Comparison of ENCODE assay signal across 19 mouse cellular contexts in the genomic region with DNA sequence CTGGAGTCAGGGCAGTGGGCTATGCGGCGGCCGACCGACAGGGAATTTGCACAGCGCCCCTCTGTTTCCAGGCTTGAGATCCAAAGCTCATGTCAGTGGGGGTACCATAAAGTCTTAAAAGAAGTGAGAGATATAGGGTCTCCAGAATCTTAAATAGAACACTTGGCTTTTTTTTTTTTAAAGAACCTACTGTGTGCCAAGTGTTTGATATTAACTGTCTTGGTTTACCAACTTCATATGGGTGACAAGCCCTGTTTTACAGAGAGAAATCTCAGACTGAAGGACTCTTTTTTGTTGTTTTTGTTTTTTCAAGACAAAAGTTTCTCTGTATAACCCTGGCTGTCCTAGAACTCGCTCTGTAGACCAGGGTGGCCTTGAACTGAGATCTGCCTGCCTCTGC. TPM values are rescaled to one million over a fixed set of nuclear protein-coding genes. Genes with fewer than 3 reads are reported as not detected.
DNase-seq lines count a peak whose midpoint lies in the region; ATAC-seq and TF ChIP-seq lines count a peak whose summit lies in the region.
"Had no signal": no experiment of that assay in that cellular context is flagged by ENCODE, and none has a peak within 500 bp of the region (broad histone marks: within the 10 kb centered on the region; RNA-seq: fewer than 3 reads in every experiment).

No protein-coding gene starts in this region.

- peak overlapping the region; percentile 36 for H3K4me2 ChIP-seq in liver, embryonic 15.5 days
- H3K4me2 ChIP-seq: embryonic facial prominence, embryonic 12.5 days; lung, embryonic 14.5 days; neural tube, embryonic 15.5 days had no signal

- H3K27ac ChIP-seq in liver, adult 2 months (replicated peaks; ENCODE audit: insufficient read depth, low read depth, low read length) = peak overlapping the region; percentile 17; the same call in 1 of the 2 replicates
- H3K27ac ChIP-seq in MEL (ENCODE audit: control insufficient read depth, low read depth, low read length) = peak overlapping the region; percentile 25; the same call in 1 of the 2 replicates
- peak overlapping the region; percentile 60; the same call in 1 of the 2 replicates for H3K27ac ChIP-seq in liver, embryonic 15.5 days (replicated peaks)
- H3K27ac ChIP-seq in hindbrain, embryonic 10.5 days = no peak overlapping the region
- H3K27ac ChIP-seq: embryonic facial prominence, embryonic 12.5 days; neural tube, embryonic 15.5 days had no signal

- H3K4me3 ChIP-seq in liver, adult 2 months (ENCODE audit: insufficient read depth, low read depth, low read length) = no peak overlapping the region
- H3K4me3 ChIP-seq in E14TG2a.4 (replicated peaks; ENCODE audit: low read length) (peak overlapping the region; percentile 62), MEL (ENCODE audit: control insufficient read depth in 1 of 2, insufficient read depth in 1 of 2, low read depth in 2 of 2, low read length in 2 of 2) (no peak overlapping the region)
- peak overlapping the region; percentile 38 for H3K4me3 ChIP-seq in liver, embryonic 15.5 days (replicated peaks)
- H3K4me3 ChIP-seq in hindbrain, embryonic 10.5 days = no peak overlapping the region
- H3K4me3 ChIP-seq: embryonic facial prominence, embryonic 12.5 days; neural tube, embryonic 15.5 days had no signal

- H3K9me3 ChIP-seq in E14TG2a.4 (ENCODE audit: low read length) = no peaks in the 10 kb centered on the region
- H3K9me3 ChIP-seq in MEL (replicated peaks; ENCODE audit: insufficient read depth, low read length) = no peaks in the 10 kb centered on the region
- no peaks in the 10 kb centered on the region for H3K9me3 ChIP-seq in liver, embryonic 15.5 days (replicated peaks)
- no peaks in the 10 kb centered on the region for H3K9me3 ChIP-seq in hindbrain, embryonic 10.5 days
- H3K9me3 ChIP-seq: embryonic facial prominence, embryonic 12.5 days; neural tube, embryonic 15.5 days had no signal

- no peak for TF ChIP-seq POLR2A in liver, adult 2 months (IDR thresholded peaks at IDR 0.05; ENCODE audit: extremely low read depth, insufficient read depth, low read length)
- no peak for TF ChIP-seq POLR2A in MEL (IDR thresholded peaks at IDR 0.05; ENCODE audit: control insufficient read depth in 1 of 2, insufficient read depth in 1 of 2, low read depth in 1 of 2, low read length in 2 of 2, poor library complexity in 1 of 2)

- ATAC-seq in liver, embryonic 15.5 days (ENCODE audit: insufficient read depth) = no peak

- peaks cover 6% of the 10 kb centered on the region; the same call in 1 of the 2 replicates for H3K4me1 ChIP-seq in liver, adult 2 months (ENCODE audit: control insufficient read depth, insufficient read depth, low read length)
- H3K4me1 ChIP-seq in E14TG2a.4 (replicated peaks; ENCODE audit: low read depth, low read length) (peaks cover 48% of the 10 kb centered on the region), MEL (ENCODE audit: control insufficient read depth in 1 of 2, insufficient read depth in 2 of 2, low read length in 2 of 2) (peaks cover 18 to 24% of the 10 kb centered on the region in 2 experiments)
- peaks cover 36% of the 10 kb centered on the region for H3K4me1 ChIP-seq in liver, embryonic 15.5 days (replicated peaks)
- H3K4me1 ChIP-seq in hindbrain, embryonic 10.5 days (replicated peaks) = 0 out of 2 replicates have a peak, but pooled peaks cover 5% of the 10 kb centered on the region

- no peak for DNase-seq in liver, adult 2 months (ENCODE audit: extremely low read depth, low read depth, low spot score)
- DNase-seq in liver (no peak), MEL (ENCODE audit: low read depth, low spot score) (no peak)
- DNase-seq in urinary bladder, postnatal 10 days (ENCODE audit: low spot score) = no peak
- DNase-seq in hindbrain, embryonic 10.5 days (ENCODE audit: low spot score) = no peak
- DNase-seq: adrenal gland, postnatal 36 days; cerebellum, adult 11 months; heart, postnatal 10 days; kidney, adult 9 months; layer of hippocampus, postnatal 36 days; left cerebral cortex, postnatal 4 days; lung, embryonic 14.5 days; retina, postnatal 1 day had no signal

- TF ChIP-seq CTCF in liver, adult 2 months (IDR thresholded peaks at IDR 0.05; ENCODE audit: low read depth, low read length) = no peak
- TF ChIP-seq CTCF in E14TG2a.4 (conservative IDR thresholded peaks at IDR 0.05; ENCODE audit: low read length) (no peak), MEL (IDR thresholded peaks at IDR 0.05 in 2 of 3, conservative IDR thresholded peaks at IDR 0.05 in 1 of 3; ENCODE audit: control insufficient read depth in 1 of 3, insufficient read depth in 1 of 3, low read depth in 2 of 3, low read length in 3 of 3, poor library complexity in 1 of 3, severe bottlenecking in 1 of 3) (no peak)

- TF ChIP-seq RAD21 in MEL (IDR thresholded peaks at IDR 0.05; ENCODE audit: low read depth, low read length) = no peak

- H3K36me3 ChIP-seq in liver, adult 2 months (ENCODE audit: control insufficient read depth, insufficient read depth, low read length) = no peaks in the 10 kb centered on the region
- H3K36me3 ChIP-seq in E14TG2a.4 (ENCODE audit: insufficient read depth, low read length) = no peaks in the 10 kb centered on the region
- H3K36me3 ChIP-seq in MEL (ENCODE audit: control insufficient read depth in 1 of 2, insufficient read depth in 2 of 2, low read length in 2 of 2) = peaks cover 0 to 24% of the 10 kb centered on the region in 2 experiments; a peak in 3 of 4 replicates
- peaks cover 26% of the 10 kb centered on the region for H3K36me3 ChIP-seq in liver, embryonic 15.5 days (replicated peaks)
- peaks cover 25% of the 10 kb centered on the region for H3K36me3 ChIP-seq in hindbrain, embryonic 10.5 days

- no peak overlapping the region for H3K9ac ChIP-seq in liver, adult 2 months (ENCODE audit: low read depth, low read length)
- no peak overlapping the region for H3K9ac ChIP-seq in MEL (ENCODE audit: control insufficient read depth, low read depth, low read length, poor library complexity, severe bottlenecking)
- no peak overlapping the region for H3K9ac ChIP-seq in liver, embryonic 15.5 days
- H3K9ac ChIP-seq: embryonic facial prominence, embryonic 12.5 days; lung, embryonic 14.5 days; neural tube, embryonic 15.5 days had no signal

- TF ChIP-seq EP300 in MEL (IDR thresholded peaks at IDR 0.05; ENCODE audit: low read depth in 1 of 2, low read length in 2 of 2) = no peak

- WGBS in liver, adult 2 months = 96% methylated on average over 6 of the region's 6 CpGs
- WGBS in liver, embryonic 15.5 days (ENCODE audit: insufficient replicate concordance) = 84% methylated on average over 6 of the region's 6 CpGs
- WGBS in hindbrain, embryonic 10.5 days = 86% methylated on average over 6 of the region's 6 CpGs

- no peaks in the 10 kb centered on the region for H3K27me3 ChIP-seq in liver, adult 2 months (ENCODE audit: control insufficient read depth, insufficient read depth, low read length)
- H3K27me3 ChIP-seq in E14TG2a.4 (ENCODE audit: insufficient read depth, low read length) = peaks cover 28% of the 10 kb centered on the region
- H3K27me3 ChIP-seq in MEL (ENCODE audit: control insufficient read depth in 1 of 2, insufficient read depth in 2 of 2, low read length in 2 of 2) = no peaks in the 10 kb centered on the region; a peak in 1 of 4 replicates
- 0 out of 2 replicates have a peak, but pooled peaks cover 5% of the 10 kb centered on the region for H3K27me3 ChIP-seq in liver, embryonic 15.5 days
- H3K27me3 ChIP-seq in hindbrain, embryonic 10.5 days (ENCODE audit: insufficient read depth, poor library complexity, severe bottlenecking) = no peaks in the 10 kb centered on the region
- H3K27me3 ChIP-seq: embryonic facial prominence, embryonic 12.5 days; neural tube, embryonic 15.5 days had no signal

- H3K79me2 ChIP-seq in liver, adult 2 months (ENCODE audit: control insufficient read depth, insufficient read depth, low read length) = no peaks in the 10 kb centered on the region
- 0 out of 2 replicates have a peak, but pooled peaks cover 4% of the 10 kb centered on the region for H3K79me2 ChIP-seq in MEL (ENCODE audit: control insufficient read depth, insufficient read depth, low read length, poor library complexity)

RNA-seq across cellular contexts. Expression of a gene that starts 1.4 kb away (rescaled TPM):
- total RNA-seq in liver, adult 2 months (2014; rRNA removed) = 2.3 and 2.8 TPM in 2 replicates
- 2.7 and 4.0 TPM in 2 replicates for polyA plus RNA-seq in liver, adult 2 months (2012; rRNA removed)
- total RNA-seq in MEL (2012; rRNA removed) = 3.1 and 4.5 TPM in 2 replicates
- 1 to 10 TPM in 1 of 2 experiments, not detected in 1; 5.8 TPM for polyA plus RNA-seq in MEL (2012; ENCODE audit: insufficient read depth in 1 of 2, insufficient read length in 2 of 2, low read depth in 1 of 2, low replicate concordance in 2 of 2, missing spikeins in 1 of 2)
- 9.3 and 9.8 TPM in 2 replicates for polyA plus RNA-seq in liver, embryonic 15.5 days (2015; fragmentation: Nextera tagmentation; extraction: Ambion mirVana)
- polyA plus RNA-seq in hindbrain, embryonic 10.5 days (2016; fragmentation: Nextera tagmentation; extraction: Ambion mirVana) = 2.1 and 2.9 TPM in 2 replicates

RNA-seq across cellular contexts. Expression of a gene that starts 6.9 kb away (rescaled TPM):
- 7.0 and 7.9 TPM in 2 replicates for total RNA-seq in liver, adult 2 months (2014; rRNA removed)
- 6.1 and 6.5 TPM in 2 replicates for polyA plus RNA-seq in liver, adult 2 months (2012; rRNA removed)
- total RNA-seq in MEL (2012; rRNA removed) = 22.1 and 22.7 TPM in 2 replicates
- polyA plus RNA-seq in MEL (2012; ENCODE audit: insufficient read depth in 1 of 2, insufficient read length in 2 of 2, low read depth in 1 of 2, low replicate concordance in 2 of 2, missing spikeins in 1 of 2) = 100 to 1,000 TPM in 1 of 2 experiments, 10 to 100 TPM in 1; 22.9 to 102 TPM
- polyA plus RNA-seq in liver, embryonic 15.5 days (2015; fragmentation: Nextera tagmentation; extraction: Ambion mirVana) = 7.1 and 8.3 TPM in 2 replicates
- 13.4 and 17.2 TPM in 2 replicates for polyA plus RNA-seq in hindbrain, embryonic 10.5 days (2016; fragmentation: Nextera tagmentation; extraction: Ambion mirVana)

RNA-seq across cellular contexts. Expression of a gene that starts 7.0 kb away (rescaled TPM):
- total RNA-seq in liver, adult 2 months (2014; rRNA removed) = 12.6 and 13.3 TPM in 2 replicates
- polyA plus RNA-seq in liver, adult 2 months (2012; rRNA removed) = 15.2 and 17.7 TPM in 2 replicates
- total RNA-seq in MEL (2012; rRNA removed) = 71.8 and 93.1 TPM in 2 replicates
- 100 to 1,000 TPM in 1 of 2 experiments, not detected in 1; 104 TPM for polyA plus RNA-seq in MEL (2012; ENCODE audit: insufficient read depth in 1 of 2, insufficient read length in 2 of 2, low read depth in 1 of 2, low replicate concordance in 2 of 2, missing spikeins in 1 of 2)
- 25.6 and 26.1 TPM in 2 replicates for polyA plus RNA-seq in liver, embryonic 15.5 days (2015; fragmentation: Nextera tagmentation; extraction: Ambion mirVana)
- polyA plus RNA-seq in hindbrain, embryonic 10.5 days (2016; fragmentation: Nextera tagmentation; extraction: Ambion mirVana) = 79.2 and 94.1 TPM in 2 replicates

RNA-seq across cellular contexts. Expression of a gene that starts 16.5 kb away (rescaled TPM):
- total RNA-seq in liver, adult 2 months (2014; rRNA removed) = 0.65 TPM in 1 of 2 replicates, not detected in the other
- polyA plus RNA-seq in liver, adult 2 months (2012; rRNA removed) = 0.25 TPM in 1 of 2 replicates, not detected in the other
- 1.6 and 3.1 TPM in 2 replicates for total RNA-seq in MEL (2012; rRNA removed)
- 1 to 10 TPM in 1 of 2 experiments, not detected in 1; 5.4 TPM for polyA plus RNA-seq in MEL (2012; ENCODE audit: insufficient read depth in 1 of 2, insufficient read length in 2 of 2, low read depth in 1 of 2, low replicate concordance in 2 of 2, missing spikeins in 1 of 2)
- polyA plus RNA-seq in liver, embryonic 15.5 days (2015; fragmentation: Nextera tagmentation; extraction: Ambion mirVana) = 0.53 and 0.88 TPM in 2 replicates
- 0.95 and 1.3 TPM in 2 replicates for polyA plus RNA-seq in hindbrain, embryonic 10.5 days (2016; fragmentation: Nextera tagmentation; extraction: Ambion mirVana)

RNA-seq across cellular contexts. Expression of a gene that starts 19.5 kb away (rescaled TPM):
- total RNA-seq in liver, adult 2 months (2014; rRNA removed) = 0.65 and 1.1 TPM in 2 replicates
- 2.1 and 2.9 TPM in 2 replicates for polyA plus RNA-seq in liver, adult 2 months (2012; rRNA removed)
- total RNA-seq in MEL (2012; rRNA removed) = 0.35 and 0.69 TPM in 2 replicates
- polyA plus RNA-seq in MEL (2012; ENCODE audit: insufficient read depth in 1 of 2, insufficient read length in 2 of 2, low read depth in 1 of 2, low replicate concordance in 2 of 2, missing spikeins in 1 of 2) = 1 to 10 TPM in 1 of 2 experiments, not detected in 1; 3.2 TPM
- 0.37 and 0.68 TPM in 2 replicates for polyA plus RNA-seq in liver, embryonic 15.5 days (2015; fragmentation: Nextera tagmentation; extraction: Ambion mirVana)
- 9.9 and 24.3 TPM in 2 replicates for polyA plus RNA-seq in hindbrain, embryonic 10.5 days (2016; fragmentation: Nextera tagmentation; extraction: Ambion mirVana)
- total RNA-seq: megakaryocyte-erythroid progenitor cell, adult 5-6 weeks had no signal
- polyA plus RNA-seq: activated CD4-positive, CD25-positive, alpha-beta regulatory T cell, adult 4 months had no signal

Comparison
In these comparisons a context has a peak if more than half of its experiments do, and no peak if none do; other contexts are left out.
1. H3K4me3 ChIP-seq: peak in E14TG2a.4 (single experiment) and liver, embryonic 15.5 days (single experiment); none in liver, adult 2 months (single experiment), MEL (0 of 2) and hindbrain, embryonic 10.5 days (single experiment).